Comparison of ENCODE assay signal across 8 mouse cellular contexts in the genomic region with DNA sequence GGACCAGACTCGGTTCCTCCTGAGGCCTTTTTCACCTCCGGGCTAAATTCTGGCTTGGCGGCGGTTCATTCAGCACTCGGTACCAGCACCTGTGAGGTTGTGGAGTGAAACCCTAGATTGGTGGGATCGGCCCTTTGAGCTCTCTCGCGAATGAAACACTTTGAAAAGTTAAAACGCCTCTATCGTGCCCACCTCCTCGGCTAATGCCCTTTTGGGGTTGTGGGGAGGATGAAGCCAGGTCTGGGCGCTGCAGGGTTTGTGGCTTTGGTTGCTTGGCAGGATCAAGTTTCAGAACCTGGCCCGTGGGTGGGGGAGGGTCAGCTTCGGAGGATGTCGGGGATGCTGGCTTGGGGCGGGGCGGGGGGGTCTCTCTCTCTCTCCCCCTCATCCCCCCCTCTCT. TPM values are rescaled to one million over a fixed set of nuclear protein-coding genes. Genes with fewer than 3 reads are reported as not detected.
DNase-seq lines count a peak whose midpoint lies in the region; ATAC-seq lines count a peak whose summit lies in the region.

No protein-coding gene starts in this region.

- peak; percentile 36 for DNase-seq in embryo, embryonic 10.5 days (ENCODE audit: low spot score)
- no peak for DNase-seq in embryo, embryonic 9.5 days (ENCODE audit: extremely low spot score)
- DNase-seq in 3T3-L1 (ENCODE audit: low read depth, low spot score) = peak; percentile 31
- DNase-seq in embryonic facial prominence, embryonic 11.5 days (ENCODE audit: low spot score) = peak; percentile 23
- DNase-seq in hindbrain, embryonic 11.5 days (ENCODE audit: low spot score) = no peak
- DNase-seq in liver, embryonic 13.5 days = no peak
- DNase-seq in splenic B cell, adult 2 months (ENCODE audit: low read depth, low spot score) = peak; percentile 38
- no peak for DNase-seq in frontal cortex, adult 2 months (ENCODE audit: extremely low spot score in 1 of 2, low spot score in 1 of 2)

- ATAC-seq in embryonic facial prominence, embryonic 11.5 days (replicated peaks; ENCODE audit: insufficient number of reproducible peaks, low FRiP score, low TSS enrichment, low read depth) = peak; percentile 57
- no peak for ATAC-seq in hindbrain, embryonic 11.5 days (ENCODE audit: low FRiP score)
- no peak for ATAC-seq in liver, embryonic 13.5 days (ENCODE audit: low read depth)

- H3K27ac ChIP-seq in embryonic facial prominence, embryonic 11.5 days (replicated peaks; ENCODE audit: low read depth, low read length) = no peak overlapping the region
- peak overlapping the region; percentile 27; the same call in 1 of the 2 replicates for H3K27ac ChIP-seq in hindbrain, embryonic 11.5 days (ENCODE audit: low read depth, low read length)
- peak overlapping the region; percentile 13; the same call in 1 of the 2 replicates for H3K27ac ChIP-seq in liver, embryonic 13.5 days

- WGBS in embryonic facial prominence, embryonic 11.5 days = 15% methylated on average over 15 of the region's 17 CpGs
- 24% methylated on average over 12 of the region's 17 CpGs for WGBS in hindbrain, embryonic 11.5 days
- 24% methylated on average over 17 of the region's 17 CpGs for WGBS in liver, embryonic 13.5 days (ENCODE audit: insufficient replicate concordance)

- peak overlapping the region; percentile 47 for H3K9ac ChIP-seq in embryonic facial prominence, embryonic 11.5 days (replicated peaks; ENCODE audit: low read length)
- peak overlapping the region; percentile 52; the same call in 1 of the 2 replicates for H3K9ac ChIP-seq in hindbrain, embryonic 11.5 days (ENCODE audit: low read depth, low read length)
- peak overlapping the region; percentile 77 for H3K9ac ChIP-seq in liver, embryonic 13.5 days

- H3K36me3 ChIP-seq in embryonic facial prominence, embryonic 11.5 days (replicated peaks; ENCODE audit: control insufficient read depth, insufficient read depth, low read depth, low read length) = no peaks in the 10 kb centered on the region
- H3K36me3 ChIP-seq in hindbrain, embryonic 11.5 days (ENCODE audit: control insufficient read depth, insufficient read depth, low read length) = no peaks in the 10 kb centered on the region
- H3K36me3 ChIP-seq in liver, embryonic 13.5 days = no peaks in the 10 kb centered on the region
- no peaks in the 10 kb centered on the region for H3K36me3 ChIP-seq in splenic B cell, adult 2 months (ENCODE audit: control insufficient read depth, insufficient read depth, low read length, poor library complexity, severe bottlenecking)

- H3K4me3 ChIP-seq in embryonic facial prominence, embryonic 11.5 days (ENCODE audit: low read depth, low read length) = peak overlapping the region; percentile 53
- peak overlapping the region; percentile 46 for H3K4me3 ChIP-seq in hindbrain, embryonic 11.5 days (ENCODE audit: low read depth, low read length)
- H3K4me3 ChIP-seq in liver, embryonic 13.5 days (replicated peaks) = peak overlapping the region; percentile 74

- peak overlapping the region; percentile 30 for H3K4me2 ChIP-seq in embryonic facial prominence, embryonic 11.5 days (ENCODE audit: low read depth, low read length)
- H3K4me2 ChIP-seq in hindbrain, embryonic 11.5 days (replicated peaks; ENCODE audit: low read depth, low read length) = peak overlapping the region; percentile 34
- H3K4me2 ChIP-seq in liver, embryonic 13.5 days = peak overlapping the region; percentile 63

- no peaks in the 10 kb centered on the region for H3K4me1 ChIP-seq in embryonic facial prominence, embryonic 11.5 days (ENCODE audit: control insufficient read depth, insufficient read depth, low read length)
- no peaks in the 10 kb centered on the region for H3K4me1 ChIP-seq in hindbrain, embryonic 11.5 days (replicated peaks; ENCODE audit: control insufficient read depth, insufficient read depth, low read length)
- peaks cover 13% of the 10 kb centered on the region for H3K4me1 ChIP-seq in liver, embryonic 13.5 days (replicated peaks)

- no peaks in the 10 kb centered on the region for H3K9me3 ChIP-seq in embryonic facial prominence, embryonic 11.5 days (replicated peaks; ENCODE audit: control insufficient read depth, low read length)
- no peaks in the 10 kb centered on the region for H3K9me3 ChIP-seq in hindbrain, embryonic 11.5 days (ENCODE audit: control insufficient read depth, low read length)
- no peaks in the 10 kb centered on the region for H3K9me3 ChIP-seq in liver, embryonic 13.5 days (replicated peaks)

- peaks cover 22% of the 10 kb centered on the region for H3K27me3 ChIP-seq in embryonic facial prominence, embryonic 11.5 days (ENCODE audit: control insufficient read depth, insufficient read depth, low read length)
- H3K27me3 ChIP-seq in hindbrain, embryonic 11.5 days (ENCODE audit: control insufficient read depth, insufficient read depth, low read length) = peaks cover 40% of the 10 kb centered on the region
- peaks cover 46% of the 10 kb centered on the region for H3K27me3 ChIP-seq in liver, embryonic 13.5 days
- no peaks in the 10 kb centered on the region for H3K27me3 ChIP-seq in splenic B cell, adult 2 months (ENCODE audit: control insufficient read depth, insufficient read depth, low read length, poor library complexity, severe bottlenecking)

RNA-seq across cellular contexts. Expression of a gene that starts 0.3 kb away (rescaled TPM):
- polyA plus RNA-seq in embryonic facial prominence, embryonic 11.5 days (2014; fragmentation: Nextera tagmentation; extraction: Ambion mirVana) = 116 and 118 TPM in 2 replicates
- polyA plus RNA-seq in hindbrain, embryonic 11.5 days (2014; fragmentation: Nextera tagmentation; extraction: Ambion mirVana) = 123 and 127 TPM in 2 replicates
- 68.5 and 69.1 TPM in 2 replicates for polyA plus RNA-seq in liver, embryonic 13.5 days (2015; fragmentation: Nextera tagmentation; extraction: Ambion mirVana)
- 51.8 and 53.8 TPM in 2 replicates for polyA plus RNA-seq in frontal cortex, adult 2 months (2012; rRNA removed)

RNA-seq across cellular contexts. Expression of a gene that starts 0.7 kb away (rescaled TPM):
- polyA plus RNA-seq in embryonic facial prominence, embryonic 11.5 days (2014; fragmentation: Nextera tagmentation; extraction: Ambion mirVana) = 0.07 TPM in 1 of 2 replicates, not detected in the other
- 0.25 TPM in 1 of 2 replicates, not detected in the other for polyA plus RNA-seq in hindbrain, embryonic 11.5 days (2014; fragmentation: Nextera tagmentation; extraction: Ambion mirVana)
- polyA plus RNA-seq in liver, embryonic 13.5 days (2015; fragmentation: Nextera tagmentation; extraction: Ambion mirVana) = 0.03 TPM in 1 of 2 replicates, not detected in the other
- 0.21 and 0.36 TPM in 2 replicates for polyA plus RNA-seq in frontal cortex, adult 2 months (2012; rRNA removed)

Comparison
In these comparisons a context has a peak if more than half of its experiments do, and no peak if none do; other contexts are left out.
1. DNase-seq: peak in embryo, embryonic 10.5 days (single experiment), 3T3-L1 (single experiment), embryonic facial prominence, embryonic 11.5 days (single experiment) and splenic B cell, adult 2 months (single experiment); none in embryo, embryonic 9.5 days (single experiment), hindbrain, embryonic 11.5 days (single experiment), liver, embryonic 13.5 days (single experiment) and frontal cortex, adult 2 months (0 of 2).
2. Peak in every context shown above with its lines, with median percentiles within 50 percentile points of each other: H3K4me2 ChIP-seq, H3K4me3 ChIP-seq and H3K9ac ChIP-seq.